Comparison of ENCODE assay signal across 9 mouse cellular contexts in the genomic region with DNA sequence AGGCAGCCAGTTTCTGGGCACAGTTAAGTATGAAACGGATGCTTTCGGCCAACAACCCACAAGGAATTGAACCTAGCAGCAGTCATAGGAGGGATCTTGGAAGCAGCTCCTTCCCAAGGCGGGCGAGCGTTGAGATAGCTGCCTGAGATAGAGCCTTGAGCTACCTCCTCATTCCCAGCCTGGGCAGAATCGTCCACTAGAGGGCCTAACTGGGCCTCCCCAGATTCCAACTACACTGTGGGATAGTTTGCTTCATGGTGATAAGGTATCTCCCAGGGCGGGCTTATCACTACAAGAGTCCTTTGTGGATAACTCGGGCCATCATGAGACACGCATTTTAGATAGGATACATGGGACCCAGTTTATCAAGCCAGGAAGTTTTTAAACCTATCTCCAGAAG. TPM values are rescaled to one million over a fixed set of nuclear protein-coding genes. Genes with fewer than 3 reads are reported as not detected.
A peak's percentile ranks its signal among the peaks of the same experiment; 100 is the strongest.
DNase-seq lines count a peak whose midpoint lies in the region; ATAC-seq and TF ChIP-seq lines count a peak whose summit lies in the region.
"Had no signal": no experiment of that assay in that cellular context is flagged by ENCODE, and none has a peak within 500 bp of the region (broad histone marks: within the 10 kb centered on the region; RNA-seq: fewer than 3 reads in every experiment).

No protein-coding gene starts in this region.

- peak; percentile 65 for TF ChIP-seq CTCF in layer of hippocampus, adult 2 months (conservative IDR thresholded peaks at IDR 0.05)

- ATAC-seq in megakaryocyte, adult 5-6 weeks (ENCODE audit: poor library complexity, severe bottlenecking), result no peak

- peak; percentile 18 to 28 for DNase-seq in cerebellum, postnatal 10 days
- no peak for DNase-seq in cerebellum, postnatal 36 days
- no peak for DNase-seq in layer of hippocampus, adult 2 months (ENCODE audit: low spot score in 2 of 2)
- DNase-seq in layer of hippocampus, postnatal 10 days (ENCODE audit: low spot score in 2 of 2), result no peak
- peak; percentile 29 for DNase-seq in urinary bladder, postnatal 14 days (ENCODE audit: low spot score)
- DNase-seq in urinary bladder, postnatal 36 days (ENCODE audit: low spot score in 2 of 2), result no peak
- no peak for DNase-seq in spleen, postnatal 4 days (ENCODE audit: low spot score in 2 of 2)

- no peak overlapping the region for H3K27ac ChIP-seq in layer of hippocampus, adult 2 months
- H3K27ac ChIP-seq: lung, embryonic 15.5 days had no signal

- H3K4me3 ChIP-seq in layer of hippocampus, adult 2 months, result no peak overlapping the region
- H3K4me3 ChIP-seq: lung, embryonic 15.5 days had no signal

RNA-seq across cellular contexts. Expression of gene Ipo5, which starts 35.9 kb away (rescaled TPM):
- 10 to 100 TPM; 96.9 to 98.5 TPM for total RNA-seq in layer of hippocampus, adult 2 months (2021)
- total RNA-seq in layer of hippocampus, postnatal 10 days (2021), result 100 to 1,000 TPM; 113 to 115 TPM
- 60.0 and 61.0 TPM in 2 replicates for total RNA-seq in megakaryocyte, adult 5-6 weeks (2015)
- total RNA-seq in megakaryocyte, adult 5-6 weeks (2017), result 96.7 and 102 TPM in 2 replicates

Comparison
In these comparisons a context has a peak if more than half of its experiments do, and no peak if none do; other contexts are left out.
1. DNase-seq: peak in cerebellum, postnatal 10 days (2 of 2) and urinary bladder, postnatal 14 days (single experiment); none in cerebellum, postnatal 36 days (0 of 2), layer of hippocampus, adult 2 months (0 of 2), layer of hippocampus, postnatal 10 days (0 of 2), urinary bladder, postnatal 36 days (0 of 2) and spleen, postnatal 4 days (0 of 2).